Mouse (Mus musculus) limb, embryonic 14.5 days (tissue): ENCODE measurements around the gene Zkscan16. TPM values are rescaled to one million over a fixed set of nuclear protein-coding genes. Genes with fewer than 3 reads are reported as not detected.

Source experiments
- ATAC-seq: fragments of 200-750 bp; cut with Nextera tagmentation; 2 replicates; pipeline ENCODE4 v1.8.0; 2017; ENCODE audit warnings: low read depth, moderate number of reproducible peaks, moderate TSS enrichment; ENCODE audit not compliant: low FRiP score
- DNase-seq: peaks from one replicate; pipeline ENCODE4 v3.0.0-alpha.2; 2015; ENCODE audit warnings: low spot score
- H3K27ac ChIP-seq: fragments of 300-500 bp; sonication (generic); replicated peaks from 2 replicates; pipeline ENCODE4 v1.5.1; 2014; ENCODE audit warnings: low read depth, mild to moderate bottlenecking, low read length, moderate library complexity, mixed read lengths
- H3K27me3 ChIP-seq: fragments of 300-500 bp; sonication (generic); 2 replicates; pipeline ENCODE4 v1.6.1; 2014; ENCODE audit warnings: low read length, mixed read lengths; ENCODE audit not compliant: control insufficient read depth, insufficient read depth
- H3K36me3 ChIP-seq: fragments of 300-500 bp; sonication (generic); 2 replicates; pipeline ENCODE4 v1.6.1; 2014; ENCODE audit warnings: mild to moderate bottlenecking, low read length, moderate library complexity, mixed read lengths; ENCODE audit not compliant: control insufficient read depth, insufficient read depth
- H3K4me1 ChIP-seq: fragments of 300-500 bp; sonication (generic); 2 replicates; pipeline ENCODE4 v1.6.1; 2014; ENCODE audit warnings: antibody characterized with exemption, low read length, mixed read lengths; ENCODE audit not compliant: control insufficient read depth, insufficient read depth
- H3K4me2 ChIP-seq: fragments of 300-500 bp; sonication (generic); replicated peaks from 2 replicates; pipeline ENCODE4 v1.6.1; 2014; ENCODE audit warnings: low read depth, mild to moderate bottlenecking, low read length, moderate library complexity; ENCODE audit not compliant: severe bottlenecking
- H3K4me3 ChIP-seq: fragments of 300-500 bp; sonication (generic); replicated peaks from 2 replicates; pipeline ENCODE4 v1.5.1; 2014; ENCODE audit warnings: low read length
- H3K9ac ChIP-seq: fragments of 300-500 bp; sonication (generic); 2 replicates; pipeline ENCODE4 v1.6.1; 2014; ENCODE audit warnings: mild to moderate bottlenecking, low read depth, low read length, moderate library complexity; ENCODE audit not compliant: severe bottlenecking
- H3K9me3 ChIP-seq: fragments of 300-500 bp; sonication (generic); 2 replicates; pipeline ENCODE4 v1.6.1; 2016; ENCODE audit warnings: low read length; ENCODE audit not compliant: control insufficient read depth
- POLR2A ChIP-seq: fragments of 200-500 bp; IDR thresholded peaks from 2 replicates; pipeline ENCODE4 v1.8.0; 2012; ENCODE audit warnings: inconsistent platforms, mild to moderate bottlenecking, moderate library complexity, borderline replicate concordance; ENCODE audit not compliant: insufficient read depth, insufficient read length; ENCODE audit errors: extremely low read depth
- WGBS: fragments of 180-500 bp; shearing (Covaris S2); extraction: QIAGEN DNeasy Blood & Tissue Kit; methylation state at CpG from one replicate; pipeline ENCODE4 v1.1.7; 2014; 5-methylcytosine and 5-hydroxymethylcytosine counted together
- polyA plus RNA-seq, 2 experiments: library from polyadenylated mRNA; depleted of rRNA in 1 of 2; stranded (reverse) in 1 of 2; unstranded in 1 of 2; fragments of >200 nt; fragmentation: Nextera tagmentation in 1 of 2; extraction: Ambion mirVana in 1 of 2; gene quantifications; 2 replicates each; pipeline versions ENCODE4 v1.2.1 to v1.2.3; 2012 to 2014

The Zkscan16 gene
- polyA plus RNA-seq, 2 experiments: 0.91 to 2.5 TPM

DNA sequence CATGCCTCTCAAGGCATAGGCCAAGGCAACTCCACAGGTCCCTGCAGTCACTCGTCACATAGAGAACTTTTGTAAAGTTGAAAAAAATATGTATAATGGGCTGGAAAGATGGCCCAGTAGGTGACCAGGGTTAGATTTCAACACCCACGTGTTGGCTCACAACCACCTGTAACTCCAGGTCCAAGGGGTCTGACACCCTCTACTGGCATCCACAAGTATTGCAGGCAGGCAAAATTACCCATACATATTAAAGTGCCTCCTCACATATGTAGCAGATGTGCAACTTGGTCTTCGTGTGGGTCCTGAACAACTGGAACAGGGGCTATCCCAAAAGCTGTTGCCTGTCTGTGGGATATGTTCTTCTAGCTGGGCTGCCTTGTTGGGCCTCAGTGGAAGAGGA, 15.8 kb upstream of the Zkscan16 start:
- Histone ChIP-seq H3K36me3 (no peaks in the 10 kb centered on the region), H3K9me3 (no peaks in the 10 kb centered on the region), H3K4me1 (no peaks in the 10 kb centered on the region), H3K4me3 (no peak overlapping the region), H3K27ac (no peak overlapping the region), H3K4me2 (no peak overlapping the region), H3K27me3 (no peaks in the 10 kb centered on the region), H3K9ac (no peak overlapping the region)
- no peak for ATAC-seq
- WGBS: 60% methylated on average over 3 of the region's 3 CpGs
- no peak for TF ChIP-seq POLR2A
- no peak for DNase-seq

DNA sequence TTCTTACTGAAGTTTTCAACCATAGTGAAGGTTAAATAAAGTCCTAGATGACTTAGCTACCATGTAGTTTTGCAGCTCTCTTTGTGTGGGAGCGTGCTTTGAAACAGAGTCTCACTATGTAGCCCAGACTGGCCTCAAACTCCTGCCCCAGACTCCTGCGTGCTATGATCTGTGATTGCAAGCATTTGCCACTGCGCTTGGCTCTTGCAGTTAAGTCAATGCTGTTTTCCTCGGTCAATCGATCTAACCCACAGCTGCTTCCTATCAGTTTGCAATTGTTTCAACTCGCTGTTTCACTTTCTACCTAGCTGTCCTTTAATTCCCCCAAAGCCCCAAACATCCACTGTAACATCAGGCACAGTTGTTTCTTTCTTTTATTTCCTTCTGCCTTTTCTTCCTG, 10.9 kb upstream of the Zkscan16 start:
- Histone ChIP-seq H3K4me1 (no peaks in the 10 kb centered on the region), H3K4me2 (no peak overlapping the region), H3K9ac (no peak overlapping the region), H3K36me3 (no peaks in the 10 kb centered on the region), H3K27ac (no peak overlapping the region), H3K4me3 (no peak overlapping the region), H3K27me3 (no peaks in the 10 kb centered on the region), H3K9me3 (no peaks in the 10 kb centered on the region; the same call in 1 of the 2 replicates)
- ATAC-seq (no peak), DNase-seq (no peak)
- WGBS: 63% methylated on average over 6 of the region's 6 CpGs
- TF ChIP-seq POLR2A: no peak

- Histone ChIP-seq H3K9ac (no peak overlapping the region), H3K9me3 (no peaks in the 10 kb centered on the region; the same call in 1 of the 2 replicates), H3K4me3 (no peak overlapping the region), H3K4me2 (no peak overlapping the region), H3K4me1 (no peaks in the 10 kb centered on the region), H3K27ac (no peak overlapping the region), H3K36me3 (no peaks in the 10 kb centered on the region), H3K27me3 (no peaks in the 10 kb centered on the region)
- TF ChIP-seq POLR2A: no peak
- 79% methylated on average over 4 of the region's 4 CpGs for WGBS
- ATAC-seq: no peak
- DNase-seq: no peak
Observed at GRCm38 (mm10) chr4:58934308-58934707, 9.1 kb upstream of the Zkscan16 start.

GRCm38 (mm10) chr4:58934746-58935476, 8.5 kb upstream of the Zkscan16 start:
- WGBS: 50% methylated on average over 15 of the region's 15 CpGs
- Histone ChIP-seq H3K4me2 (no peak overlapping the region), H3K4me1 (no peaks in the 10 kb centered on the region), H3K9ac (no peak overlapping the region), H3K27ac (no peak overlapping the region), H3K9me3 (no peaks in the 10 kb centered on the region; the same call in 1 of the 2 replicates), H3K36me3 (no peaks in the 10 kb centered on the region), H3K27me3 (no peaks in the 10 kb centered on the region), H3K4me3 (no peak overlapping the region)
- peak; percentile 57 for DNase-seq
- no peak for ATAC-seq
- TF ChIP-seq POLR2A: no peak

- no peak for TF ChIP-seq POLR2A
- Histone ChIP-seq H3K9ac (no peak overlapping the region), H3K36me3 (no peaks in the 10 kb centered on the region), H3K4me3 (no peak overlapping the region), H3K9me3 (no peaks in the 10 kb centered on the region; the same call in 1 of the 2 replicates), H3K4me2 (no peak overlapping the region), H3K27me3 (no peaks in the 10 kb centered on the region), H3K27ac (no peak overlapping the region), H3K4me1 (no peaks in the 10 kb centered on the region)
- 64% methylated on average over 3 of the region's 3 CpGs for WGBS
- ATAC-seq: no peak
- no peak for DNase-seq
Observed at GRCm38 (mm10) chr4:58935846-58936245, 7.6 kb upstream of the Zkscan16 start.
